Mouse (Mus musculus): ENCODE measurements around the gene Vmn1r33.
"Not testable (repeated sequence)": the region's sequence is repeated elsewhere in the genome, so short reads cannot be mapped to it uniquely, and the experiment has no call there.

Gene Vmn1r33

GRCm38 (mm10) chr6:66618182-66618581, at the start of gene Vmn1r33:
Gene Vmn1r33, minus strand, starts transcription at chr6:66618282.
- DNase-seq (ENCODE audit: low read depth): not testable (repeated sequence)

GRCm38 (mm10) chr6:66643779-66644178, 25.7 kb upstream of the Vmn1r33 start, which contains the start of gene Vmn1r34:
Gene Vmn1r34, minus strand, starts transcription at chr6:66643879.
- no peak for DNase-seq (ENCODE audit: low read depth)

- no peak for DNase-seq (ENCODE audit: low read depth)
Observed at GRCm38 (mm10) chr6:66595804-66596203, 22.3 kb downstream of the Vmn1r33 start.
